Mouse (Mus musculus): ENCODE measurements at regions not wholly inside any gene's neighbourhood (a gene's known extent, or its start where the extent isn't known, plus 50 kb on each side); places are given as distances from the start of the nearest gene placed in this dataset.

DNA sequence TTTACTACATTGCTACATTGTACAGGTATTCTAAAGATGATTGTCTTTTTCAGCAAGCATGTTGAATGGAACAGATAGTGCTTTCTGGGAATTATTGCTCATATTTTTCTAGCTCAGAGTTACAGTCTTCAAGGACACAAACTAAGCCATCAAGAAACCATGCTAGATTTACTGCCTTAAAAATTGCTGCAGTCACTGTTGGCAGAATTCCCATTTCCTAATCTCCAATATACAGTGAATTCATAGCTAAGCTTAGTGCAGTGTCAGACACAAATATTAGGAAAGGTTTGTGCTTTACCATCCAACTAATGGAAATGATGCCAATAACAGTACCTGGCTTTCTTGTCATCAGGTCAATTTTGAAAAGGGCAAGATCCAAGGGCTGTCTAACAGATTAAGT, 383.0 kb upstream of the Smc2 start:
- TF ChIP-seq POLR2A (IDR thresholded peaks at IDR 0.05; ENCODE audit: low read depth, low read length) (no peak), CTCF (IDR thresholded peaks at IDR 0.05; ENCODE audit: extremely low read depth, insufficient read length, insufficient replicate concordance, low read depth, low read length) (no peak)
